Mouse (Mus musculus) intestine, postnatal 0 days (tissue): Measurements from ENCODE around the gene Tnf. TPM values are rescaled to one million over a fixed set of nuclear protein-coding genes. Genes with fewer than 3 reads are reported as not detected.
"Not testable (repeated sequence)": the region's sequence is repeated elsewhere in the genome, so short reads cannot be mapped to it uniquely, and the experiment has no call there.

ENCODE experiments used
- ATAC-seq: fragments of 200-750 bp; cut with Nextera tagmentation; 2 replicates; pipeline ENCODE4 v1.8.0; 2017; ENCODE audit warnings: mild to moderate bottlenecking, moderate TSS enrichment, moderate library complexity
- H3K27ac ChIP-seq: fragments of 300-500 bp; sonication (generic); 2 replicates; pipeline ENCODE4 v1.5.1; 2014; ENCODE audit warnings: mild to moderate bottlenecking, low read depth, low read length, moderate library complexity
- H3K27me3 ChIP-seq: fragments of 300-500 bp; sonication (generic); replicated peaks from 2 replicates; pipeline ENCODE4 v1.6.1; 2014; ENCODE audit warnings: low read length, mixed read lengths; ENCODE audit not compliant: control insufficient read depth, insufficient read depth
- H3K36me3 ChIP-seq: fragments of 300-500 bp; sonication (generic); 2 replicates; pipeline ENCODE4 v1.6.1; 2014; ENCODE audit warnings: mild to moderate bottlenecking, moderate library complexity; ENCODE audit not compliant: control insufficient read depth, insufficient read depth
- H3K4me1 ChIP-seq: fragments of 300-500 bp; sonication (generic); replicated peaks from 2 replicates; pipeline ENCODE4 v1.6.1; 2014; ENCODE audit warnings: antibody characterized with exemption, low read length, mixed read lengths; ENCODE audit not compliant: control insufficient read depth, insufficient read depth
- H3K4me2 ChIP-seq: fragments of 300-500 bp; sonication (generic); replicated peaks from 2 replicates; pipeline ENCODE4 v1.6.1; 2014; ENCODE audit warnings: low read depth, mild to moderate bottlenecking, moderate library complexity
- H3K4me3 ChIP-seq: fragments of 300-500 bp; sonication (generic); 2 replicates; pipeline ENCODE4 v1.5.1; 2014; ENCODE audit warnings: low read depth, low read length
- H3K9ac ChIP-seq: fragments of 300-500 bp; sonication (generic); 2 replicates; pipeline ENCODE4 v1.6.1; 2014; ENCODE audit warnings: mild to moderate bottlenecking, low read depth, low read length
- H3K9me3 ChIP-seq: fragments of 300-500 bp; sonication (generic); 2 replicates; pipeline ENCODE4 v1.6.1; 2016; ENCODE audit warnings: mixed run types; ENCODE audit not compliant: control insufficient read depth
- CTCF ChIP-seq: sonication (generic); IDR thresholded peaks from 2 replicates; pipeline ENCODE4 v1.5.1; 2016; ENCODE audit warnings: low read depth, mild to moderate bottlenecking, control low read depth, antibody characterized with exemption, moderate library complexity
- WGBS: fragments of 180-500 bp; shearing (Covaris S2); extraction: QIAGEN DNeasy Blood & Tissue Kit; methylation state at CpG from one replicate; pipeline ENCODE4 v1.1.7; 2014; 5-methylcytosine and 5-hydroxymethylcytosine counted together
- polyA plus RNA-seq: library from polyadenylated mRNA; unstranded; fragments of >200 nt; fragmentation: Nextera tagmentation; extraction: Ambion mirVana; gene quantifications from 2 replicates; pipeline ENCODE4 v1.2.1, GENCODE M21; 2015

The Tnf gene
- polyA plus RNA-seq, 1 experiment from 2014 or later = 0.27 TPM

DNA sequence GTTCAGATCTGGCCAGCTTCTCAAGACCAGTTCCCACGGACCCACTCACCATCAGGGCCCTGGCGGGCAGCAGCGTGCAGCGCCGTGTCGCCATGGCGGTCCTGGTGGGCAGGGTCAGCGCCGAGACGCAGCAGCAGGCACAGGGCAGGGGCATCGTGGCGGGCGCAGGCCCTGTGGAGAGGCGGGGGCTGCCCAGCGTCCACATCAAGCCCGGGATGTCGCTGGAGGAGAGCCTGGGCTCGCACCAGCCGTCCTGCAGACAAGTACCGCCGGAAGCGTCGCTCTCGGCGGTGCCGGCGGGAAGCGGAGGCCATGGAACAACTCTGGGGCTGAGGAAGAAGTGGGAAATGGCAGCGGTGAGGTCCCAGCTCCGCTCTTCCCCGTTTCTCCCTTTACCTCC is 33.1 kb upstream of the Tnf start:
- Histone ChIP-seq H3K9ac (peak overlapping the region; percentile 72), H3K4me1 (no peaks in the 10 kb centered on the region; the same call in 1 of the 2 replicates), H3K36me3 (peaks cover 32% of the 10 kb centered on the region), H3K4me3 (peak overlapping the region; percentile 61), H3K4me2 (peak overlapping the region; percentile 84), H3K27ac (peak overlapping the region; percentile 91), H3K27me3 (no peaks in the 10 kb centered on the region), H3K9me3 (no peaks in the 10 kb centered on the region)
- 2% methylated on average over 31 of the region's 31 CpGs for WGBS
- ATAC-seq = no peak
- 0 out of 2 replicates have a peak, but pooled peaks have one; percentile 23 for TF ChIP-seq CTCF

- not testable (repeated sequence) for H3K4me1 ChIP-seq, H3K27me3 ChIP-seq, ATAC-seq, H3K9me3 ChIP-seq, H3K4me3 ChIP-seq, H3K9ac ChIP-seq
- H3K4me2 ChIP-seq = peak overlapping the region; percentile 84; the same call in 1 of the 2 replicates
- 0 out of 2 replicates have a peak overlapping the region, but pooled peaks have one; percentile 91 for H3K27ac ChIP-seq
- peaks cover 41% of the 10 kb centered on the region for H3K36me3 ChIP-seq
- 73% methylated on average over 7 of the region's 7 CpGs for WGBS
These were observed 32.3 kb upstream of the Tnf start for GRCm38 (mm10) chr17:35234090-35234489.

GRCm38 (mm10) chr17:35233114-35233980 is 31.5 kb upstream of the Tnf start, which contains the start of gene Atp6v1g2:
Gene Atp6v1g2 (plus strand): TSS chr17:35233660.
- Histone ChIP-seq H3K4me2 (peak within 1 kb of the TSS; percentile 84), H3K4me1 (no peaks in the 10 kb centered on the region; the same call in 1 of the 2 replicates), H3K4me3 (peak within 1 kb of the TSS; percentile 61), H3K9me3 (no peaks in the 10 kb centered on the region), H3K9ac (peak within 1 kb of the TSS; percentile 72), H3K36me3 (peaks cover 48% of the 10 kb centered on the region), H3K27ac (peak within 1 kb of the TSS; percentile 91), H3K27me3 (no peaks in the 10 kb centered on the region)
- no peak for ATAC-seq
- no peak for TF ChIP-seq CTCF
- 43% methylated on average over 18 of the region's 18 CpGs for WGBS

GRCm38 (mm10) chr17:35232659-35233058 is 30.9 kb upstream of the Tnf start:
- no peak for TF ChIP-seq CTCF
- peak overlapping the region; percentile 17; the same call in 1 of the 2 replicates for H3K4me2 ChIP-seq
- H3K27ac ChIP-seq = 0 out of 2 replicates have a peak overlapping the region, but pooled peaks have one; percentile 15
- H3K27me3 ChIP-seq = no peaks in the 10 kb centered on the region
- 60% methylated on average over 5 of the region's 5 CpGs for WGBS
- peaks cover 49% of the 10 kb centered on the region for H3K36me3 ChIP-seq
- H3K9ac ChIP-seq = no peak overlapping the region
- H3K4me3 ChIP-seq = no peak overlapping the region
- H3K9me3 ChIP-seq = no peaks in the 10 kb centered on the region
- H3K4me1 ChIP-seq = no peaks in the 10 kb centered on the region; the same call in 1 of the 2 replicates
- no peak for ATAC-seq

DNA sequence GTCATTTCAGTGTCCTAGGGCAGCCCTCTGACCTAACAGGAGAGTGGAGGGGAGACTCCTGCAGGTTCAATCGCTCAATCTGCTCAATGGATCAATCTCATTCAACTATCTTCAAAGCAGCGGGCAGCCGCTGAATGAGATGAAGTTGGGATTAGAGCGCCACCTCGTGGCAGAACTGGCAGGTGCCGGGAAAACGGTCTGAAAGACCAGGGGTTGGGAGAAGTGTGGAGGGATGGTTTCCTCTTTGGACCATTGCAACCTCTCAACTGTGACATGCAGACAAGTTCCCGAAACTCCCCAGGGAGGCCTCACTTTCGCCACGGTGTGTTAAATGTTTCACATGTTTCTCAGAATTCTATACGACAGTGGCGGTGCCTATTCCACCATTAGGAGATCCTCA is 30.2 kb upstream of the Tnf start:
- H3K4me2 ChIP-seq = peak overlapping the region; percentile 17; the same call in 1 of the 2 replicates
- H3K27me3 ChIP-seq = no peaks in the 10 kb centered on the region
- no peak overlapping the region for H3K4me3 ChIP-seq
- no peaks in the 10 kb centered on the region for H3K9me3 ChIP-seq
- ATAC-seq = no peak
- 0 out of 2 replicates have a peak overlapping the region, but pooled peaks have one; percentile 15 for H3K27ac ChIP-seq
- 14% methylated on average over 12 of the region's 12 CpGs for WGBS
- peaks cover 51% of the 10 kb centered on the region for H3K36me3 ChIP-seq
- TF ChIP-seq CTCF = peak; percentile 94
- H3K9ac ChIP-seq = no peak overlapping the region
- no peaks in the 10 kb centered on the region; the same call in 1 of the 2 replicates for H3K4me1 ChIP-seq

DNA sequence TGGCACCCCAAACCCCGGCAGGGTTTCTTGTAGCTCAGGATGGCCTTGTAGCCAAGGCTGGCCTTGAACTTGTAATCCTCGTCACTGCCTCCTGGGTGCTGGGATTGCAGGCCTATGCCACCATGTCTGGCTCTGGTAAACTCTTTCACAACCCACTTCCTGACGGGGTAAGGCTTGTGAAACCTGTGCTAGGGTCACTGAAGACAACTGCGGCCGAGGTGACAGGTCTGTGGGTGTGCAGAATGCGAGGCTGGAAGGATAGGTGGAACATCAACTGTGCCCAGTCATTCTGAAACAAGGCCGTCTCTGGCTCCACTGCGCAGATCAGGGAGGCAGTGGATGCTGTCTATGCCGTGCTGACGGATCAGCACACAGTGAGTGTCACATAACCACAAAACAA is 29.2 kb upstream of the Tnf start:
- no peak for TF ChIP-seq CTCF
- Histone ChIP-seq H3K9ac (no peak overlapping the region), H3K4me2 (no peak overlapping the region), H3K4me3 (no peak overlapping the region), H3K27ac (no peak overlapping the region), H3K9me3 (no peaks in the 10 kb centered on the region), H3K36me3 (peaks cover 51% of the 10 kb centered on the region), H3K27me3 (no peaks in the 10 kb centered on the region), H3K4me1 (no peaks in the 10 kb centered on the region; the same call in 1 of the 2 replicates)
- ATAC-seq = no peak
- 94% methylated on average over 10 of the region's 10 CpGs for WGBS
